Mouse (Mus musculus) hindbrain, embryonic 10.5 days (tissue): ENCODE measurements at regions not wholly inside any gene's neighbourhood (a gene's known extent, or its start where the extent isn't known, plus 50 kb on each side); places are given as distances from the start of the nearest gene placed in this dataset.

Experiments
- DNase-seq: peaks from one replicate; pipeline ENCODE4 v3.0.0-alpha.2; 2017; ENCODE audit warnings: low spot score
- H3K27ac ChIP-seq: fragments of 300-500 bp; sonication (generic); 2 replicates; pipeline ENCODE4 v1.5.1; 2016; ENCODE audit warnings: mild to moderate bottlenecking, moderate library complexity
- H3K27me3 ChIP-seq: fragments of 300-500 bp; sonication (generic); 2 replicates; pipeline ENCODE4 v1.6.1; 2016; ENCODE audit warnings: mild to moderate bottlenecking; ENCODE audit not compliant: poor library complexity, insufficient read depth, severe bottlenecking
- H3K36me3 ChIP-seq: fragments of 300-500 bp; sonication (generic); 2 replicates; pipeline ENCODE4 v1.6.1; 2016; ENCODE audit warnings: mild to moderate bottlenecking, moderate library complexity
- H3K4me1 ChIP-seq: fragments of 300-500 bp; sonication (generic); replicated peaks from 2 replicates; pipeline ENCODE4 v1.6.1; 2016; ENCODE audit warnings: mild to moderate bottlenecking
- H3K4me3 ChIP-seq: fragments of 300-500 bp; sonication (generic); 2 replicates; pipeline ENCODE4 v1.5.1; 2016; ENCODE audit warnings: mild to moderate bottlenecking, moderate library complexity
- H3K9me3 ChIP-seq: fragments of 300-500 bp; sonication (generic); 2 replicates; pipeline ENCODE4 v1.6.1; 2016; ENCODE audit warnings: mild to moderate bottlenecking, moderate library complexity
- WGBS: fragments of 180-500 bp; shearing (Covaris S2); methylation state at CpG from one replicate; pipeline ENCODE4 v1.1.7; 2016; 5-methylcytosine and 5-hydroxymethylcytosine counted together

DNA sequence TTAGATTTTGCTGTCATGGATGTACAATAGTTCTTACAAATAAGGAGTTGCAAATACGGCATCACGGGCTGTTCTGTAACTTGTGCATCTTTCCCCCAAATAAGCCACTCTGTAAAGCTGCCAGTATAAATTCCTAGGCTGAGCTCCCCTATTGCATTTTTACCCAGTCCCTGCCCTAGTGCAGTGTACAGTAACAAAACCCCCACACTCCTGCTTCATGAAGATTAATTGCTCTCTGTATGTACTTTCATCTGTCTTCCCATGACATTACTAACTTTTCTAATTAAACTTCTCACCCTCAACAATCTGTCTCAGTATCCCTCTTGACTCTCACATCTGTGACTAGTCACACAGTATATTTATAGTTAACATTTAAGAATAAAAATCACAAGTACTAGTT, 73.4 kb downstream of the Tm4sf1 start:
- 96% methylated on average over 2 of the region's 2 CpGs for WGBS
- no peak for DNase-seq
- H3K4me3 ChIP-seq: no peak overlapping the region
- no peaks in the 10 kb centered on the region for H3K27me3 ChIP-seq
- no peaks in the 10 kb centered on the region for H3K4me1 ChIP-seq
- H3K9me3 ChIP-seq: no peaks in the 10 kb centered on the region
- H3K27ac ChIP-seq: no peak overlapping the region
- H3K36me3 ChIP-seq: no peaks in the 10 kb centered on the region

DNA sequence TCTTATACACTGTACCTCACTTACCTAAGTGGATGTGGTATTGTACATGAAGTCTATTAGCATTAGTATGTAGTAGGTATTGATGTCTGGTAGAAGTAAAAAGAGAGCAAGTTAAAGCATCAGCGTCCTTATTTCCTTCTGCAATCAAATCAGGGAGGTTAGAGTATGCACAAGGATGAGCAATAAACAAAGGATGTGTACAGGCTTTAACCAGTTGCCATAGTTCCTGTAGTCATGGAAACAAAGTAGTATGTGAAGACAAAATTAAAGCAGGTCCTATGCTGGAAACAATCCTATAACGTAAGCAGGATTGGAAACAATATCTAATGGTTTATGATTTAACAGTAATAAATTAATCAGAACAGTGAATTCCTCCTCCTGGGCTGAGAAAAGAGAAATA, 78.0 kb downstream of the Tm4sf1 start:
- no peaks in the 10 kb centered on the region for H3K27me3 ChIP-seq
- WGBS: 66% methylated on average over 2 of the region's 2 CpGs

DNA sequence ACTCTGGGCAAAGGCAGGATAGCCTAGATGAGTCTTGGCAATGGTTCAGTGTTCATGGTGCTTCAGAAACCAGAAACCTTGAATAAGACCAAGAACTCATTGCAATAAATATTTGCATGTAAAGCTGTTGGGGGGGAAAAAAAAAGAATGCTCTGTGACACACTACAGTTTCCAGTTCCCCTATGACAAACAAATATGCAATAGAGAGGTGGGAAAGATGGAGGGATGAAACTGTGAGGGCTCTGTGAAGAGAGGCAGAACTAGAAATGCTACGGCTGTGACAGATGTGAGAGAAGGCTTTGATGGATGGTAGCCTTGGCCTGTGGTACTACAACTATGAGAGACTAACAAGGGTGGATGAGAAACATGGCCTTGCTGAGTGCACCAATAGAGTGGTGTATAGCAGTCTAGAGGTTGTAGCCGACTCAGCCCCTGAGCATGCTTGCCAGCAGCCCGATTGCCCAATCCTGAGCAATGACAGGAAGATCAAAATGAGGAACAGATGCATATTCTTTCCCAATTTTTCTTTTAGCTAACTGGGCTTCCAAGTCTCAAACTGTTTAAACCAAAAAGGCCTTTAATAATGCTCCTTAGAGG, 79.4 kb downstream of the Tm4sf1 start:
- DNase-seq: no peak
- no peaks in the 10 kb centered on the region for H3K27me3 ChIP-seq
- H3K4me1 ChIP-seq: no peaks in the 10 kb centered on the region
- no peak overlapping the region for H3K27ac ChIP-seq
- H3K9me3 ChIP-seq: no peaks in the 10 kb centered on the region
- no peak overlapping the region for H3K4me3 ChIP-seq
- no peaks in the 10 kb centered on the region for H3K36me3 ChIP-seq
- WGBS: 80% methylated on average over 3 of the region's 3 CpGs

More for the DNA sequence above, 78.0 kb downstream of the Tm4sf1 start:
- H3K4me3 ChIP-seq: no peak overlapping the region
- H3K4me1 ChIP-seq: no peaks in the 10 kb centered on the region
- H3K27ac ChIP-seq: no peak overlapping the region
- no peak for DNase-seq
- no peaks in the 10 kb centered on the region for H3K36me3 ChIP-seq
- no peaks in the 10 kb centered on the region for H3K9me3 ChIP-seq

DNA sequence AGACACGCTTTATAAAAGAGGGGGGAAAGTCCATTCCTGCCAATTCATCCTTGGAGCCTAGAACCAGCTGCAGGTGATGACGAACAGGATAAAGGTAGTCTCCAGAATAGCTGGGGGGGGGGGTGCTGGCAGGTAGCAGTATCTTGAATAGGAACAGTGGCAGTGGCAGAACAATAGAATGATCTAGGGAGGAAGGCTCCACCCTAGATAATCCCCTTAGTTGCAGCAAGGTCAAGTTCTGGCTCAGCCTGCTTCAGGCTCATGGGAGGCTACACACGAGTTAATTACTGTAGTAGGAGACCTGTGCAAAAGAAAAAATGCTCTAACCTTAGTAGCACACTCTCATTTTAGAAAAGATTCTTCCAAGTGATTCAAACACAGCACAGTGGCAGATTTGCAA, 83.4 kb downstream of the Tm4sf1 start:
- WGBS: 65% methylated on average over 3 of the region's 3 CpGs

DNA sequence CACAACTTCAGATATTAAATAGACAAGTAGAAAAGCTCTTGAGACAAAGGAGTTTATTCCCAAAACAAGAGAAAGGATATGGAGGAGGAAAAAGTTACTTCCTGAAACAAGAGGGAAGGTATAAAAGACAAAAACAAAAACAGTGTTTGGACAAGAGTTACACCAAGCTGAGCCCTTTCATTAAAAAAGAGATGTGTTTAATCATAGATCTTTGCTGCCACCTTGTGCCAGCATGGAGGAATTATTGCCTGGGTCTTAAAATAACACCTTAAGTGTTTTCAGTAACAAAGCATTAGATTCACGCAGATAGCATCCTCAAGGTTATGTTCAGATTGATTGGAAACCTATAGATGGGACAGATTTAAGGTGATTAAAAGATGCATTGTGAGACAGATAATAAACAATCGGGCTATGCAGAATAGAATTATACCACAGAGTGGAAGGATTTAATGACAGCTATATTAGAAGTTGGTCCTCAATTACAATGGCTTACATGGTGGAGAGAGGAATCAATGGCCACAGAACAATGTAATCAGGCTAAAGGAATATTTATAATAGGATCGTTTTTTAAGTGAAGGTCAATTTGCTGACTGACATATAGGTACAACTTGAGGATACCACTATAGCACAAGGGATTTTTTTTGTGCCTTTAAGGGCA, 97.6 kb downstream of the Tm4sf1 start:
- WGBS: 29% methylated on average over 3 of the region's 3 CpGs

More for the DNA sequence above, 83.4 kb downstream of the Tm4sf1 start:
- Histone ChIP-seq H3K36me3 (no peaks in the 10 kb centered on the region), H3K9me3 (no peaks in the 10 kb centered on the region), H3K27ac (no peak overlapping the region), H3K4me3 (no peak overlapping the region), H3K4me1 (no peaks in the 10 kb centered on the region), H3K27me3 (no peaks in the 10 kb centered on the region)
- no peak for DNase-seq

DNA sequence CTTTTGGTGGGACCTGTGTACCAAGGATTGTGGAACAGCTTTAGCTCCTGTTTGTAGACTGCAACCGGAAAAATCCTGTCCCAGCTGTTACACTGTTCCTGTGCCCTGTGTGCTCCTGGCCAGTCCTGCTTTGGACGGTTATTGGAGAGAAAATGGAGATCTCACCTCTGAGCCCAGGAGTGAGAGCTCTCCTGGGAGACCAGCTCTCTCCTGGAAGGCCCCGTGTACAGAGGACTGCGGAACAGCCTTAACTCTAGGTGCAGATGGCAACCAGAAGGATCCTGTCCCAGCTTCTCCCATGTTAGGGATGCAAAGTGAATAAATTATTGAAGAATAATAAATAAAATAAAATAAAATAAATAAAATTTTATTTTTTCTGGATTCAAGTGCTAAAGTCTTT, 98.4 kb downstream of the Tm4sf1 start:
- Histone ChIP-seq H3K27ac (peak overlapping the region; percentile 12; the same call in 1 of the 2 replicates), H3K4me3 (no peak overlapping the region), H3K27me3 (no peaks in the 10 kb centered on the region), H3K9me3 (no peaks in the 10 kb centered on the region), H3K36me3 (no peaks in the 10 kb centered on the region), H3K4me1 (no peaks in the 10 kb centered on the region)
- 80% methylated on average over 4 of the region's 4 CpGs for WGBS
- no peak for DNase-seq

More for the DNA sequence above, 97.6 kb downstream of the Tm4sf1 start:
- no peak overlapping the region for H3K4me3 ChIP-seq
- H3K36me3 ChIP-seq: no peaks in the 10 kb centered on the region
- no peaks in the 10 kb centered on the region for H3K9me3 ChIP-seq
- DNase-seq: no peak
- no peaks in the 10 kb centered on the region for H3K4me1 ChIP-seq
- H3K27ac ChIP-seq: no peak overlapping the region
- no peaks in the 10 kb centered on the region for H3K27me3 ChIP-seq

DNA sequence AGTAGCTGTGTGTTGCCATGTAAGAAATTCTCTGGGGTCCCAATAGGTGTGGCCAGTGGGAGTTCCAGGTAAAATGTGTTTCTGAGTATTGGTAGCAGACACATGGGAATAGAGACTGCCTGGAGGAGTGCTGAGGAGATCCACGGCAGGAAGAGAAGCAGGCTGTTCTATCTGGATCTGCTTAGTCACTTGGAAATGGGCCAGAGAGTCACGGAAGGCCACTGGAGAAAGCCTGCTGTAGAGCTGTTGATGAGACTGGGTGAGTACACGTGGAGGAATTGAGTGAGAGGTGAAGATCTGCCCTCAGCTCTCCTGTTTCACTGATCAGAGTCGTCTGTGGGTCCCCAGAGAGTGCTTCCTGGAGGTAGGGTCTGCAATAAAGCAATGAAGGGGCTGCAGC, 120.2 kb downstream of the Tm4sf1 start:
- DNase-seq: no peak
- 72% methylated on average over 4 of the region's 4 CpGs for WGBS

DNA sequence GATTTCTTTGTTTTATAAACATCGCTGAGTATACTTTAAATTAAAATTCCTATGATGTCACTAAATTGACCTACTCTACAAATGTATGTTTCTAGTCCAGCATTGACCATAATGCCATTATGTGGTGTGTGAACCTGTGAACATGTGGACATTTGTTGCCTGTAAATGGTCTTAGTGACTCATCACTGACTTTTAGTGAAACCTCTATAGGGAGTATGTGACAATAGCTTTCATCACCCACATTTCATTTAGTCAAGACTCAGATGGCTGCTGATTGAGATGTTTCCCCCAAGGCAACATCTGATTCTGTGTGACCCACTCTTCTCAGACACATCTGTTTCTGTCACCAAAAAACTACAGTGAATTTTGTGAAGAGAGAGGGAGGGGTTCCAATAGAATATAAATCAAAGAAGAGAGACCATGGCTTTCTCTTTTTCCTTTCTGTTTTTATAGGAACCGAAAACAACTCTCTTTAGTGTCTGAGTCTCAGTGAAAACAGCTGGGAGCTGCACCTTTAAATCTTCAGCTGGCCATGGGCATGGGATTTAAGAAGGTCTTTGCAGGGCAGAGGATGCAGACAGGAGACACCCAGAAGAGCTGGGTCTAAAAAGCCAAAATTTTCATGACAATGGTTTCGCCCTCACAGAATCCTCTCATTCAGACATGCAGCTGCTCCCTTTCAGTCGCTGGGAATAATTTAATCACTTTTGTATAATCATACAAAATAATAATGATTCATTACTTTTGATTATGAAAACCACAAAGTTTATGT, 148.4 kb downstream of the Tm4sf1 start:
- H3K4me3 ChIP-seq: no peak overlapping the region
- 0 out of 2 replicates have a peak overlapping the region, but pooled peaks have one; percentile 36 for H3K27ac ChIP-seq
- H3K27me3 ChIP-seq: no peaks in the 10 kb centered on the region
- peaks cover 13% of the 10 kb centered on the region; the same call in 1 of the 2 replicates for H3K4me1 ChIP-seq
- no peaks in the 10 kb centered on the region for H3K36me3 ChIP-seq
- WGBS: 41% methylated on average over 4 of the region's 4 CpGs
- no peaks in the 10 kb centered on the region for H3K9me3 ChIP-seq
- no peak for DNase-seq

More for the DNA sequence above, 120.2 kb downstream of the Tm4sf1 start:
- H3K36me3 ChIP-seq: no peaks in the 10 kb centered on the region
- H3K27ac ChIP-seq: no peak overlapping the region
- no peaks in the 10 kb centered on the region for H3K27me3 ChIP-seq
- no peaks in the 10 kb centered on the region for H3K4me1 ChIP-seq
- no peaks in the 10 kb centered on the region for H3K9me3 ChIP-seq
- H3K4me3 ChIP-seq: no peak overlapping the region

DNA sequence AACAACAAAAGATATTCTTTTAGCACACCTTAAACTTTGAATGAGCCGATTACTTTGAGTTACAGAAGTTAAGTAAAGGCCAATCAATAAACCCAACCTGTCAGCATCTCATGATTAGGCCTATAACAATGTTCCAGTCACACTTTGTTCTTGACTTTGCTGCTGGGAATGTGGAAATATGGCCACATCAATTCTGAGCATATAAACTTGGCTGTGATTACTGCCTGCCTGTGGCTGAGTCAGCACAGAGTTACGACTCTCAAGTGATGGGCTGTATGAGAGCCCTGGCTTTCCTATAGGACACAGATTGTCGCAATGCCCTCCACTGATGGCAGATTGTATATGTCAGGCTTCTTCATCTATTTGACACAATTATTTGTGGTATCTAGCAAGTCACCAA, 152.6 kb downstream of the Tm4sf1 start:
- 86% methylated on average over 3 of the region's 3 CpGs for WGBS

DNA sequence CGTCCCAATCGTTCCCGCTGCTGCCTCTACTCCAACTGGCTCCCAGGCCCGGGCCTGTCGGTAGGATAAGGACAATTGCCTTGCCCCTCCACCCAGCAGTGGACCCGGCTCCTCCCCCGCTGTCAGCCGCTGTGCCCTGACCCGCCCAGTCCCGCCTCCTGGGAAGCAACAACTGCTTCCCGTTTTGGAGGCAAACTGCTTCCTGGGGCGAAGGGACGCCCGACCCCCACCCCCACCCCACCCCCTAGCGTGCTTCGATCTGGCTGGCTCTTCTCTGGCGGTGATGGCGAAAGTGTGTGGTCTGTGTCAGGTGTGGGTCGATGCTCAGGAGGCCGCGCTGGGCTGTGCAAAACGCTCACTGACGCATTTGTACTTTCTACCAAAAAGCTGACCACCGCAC, 164.9 kb downstream of the Tm4sf1 start:
- H3K4me1 ChIP-seq: peaks cover 4% of the 10 kb centered on the region
- H3K36me3 ChIP-seq: no peaks in the 10 kb centered on the region
- peak overlapping the region; percentile 67 for H3K27ac ChIP-seq
- H3K27me3 ChIP-seq: no peaks in the 10 kb centered on the region
- no peaks in the 10 kb centered on the region for H3K9me3 ChIP-seq
- 15% methylated on average over 24 of the region's 24 CpGs for WGBS
- peak overlapping the region; percentile 46 for H3K4me3 ChIP-seq
- DNase-seq: peak; percentile 61

More for the DNA sequence above, 152.6 kb downstream of the Tm4sf1 start:
- Histone ChIP-seq H3K27ac (no peak overlapping the region), H3K4me1 (peaks cover 11% of the 10 kb centered on the region; the same call in 1 of the 2 replicates), H3K4me3 (no peak overlapping the region), H3K9me3 (no peaks in the 10 kb centered on the region), H3K36me3 (no peaks in the 10 kb centered on the region), H3K27me3 (no peaks in the 10 kb centered on the region)
- DNase-seq: no peak

DNA sequence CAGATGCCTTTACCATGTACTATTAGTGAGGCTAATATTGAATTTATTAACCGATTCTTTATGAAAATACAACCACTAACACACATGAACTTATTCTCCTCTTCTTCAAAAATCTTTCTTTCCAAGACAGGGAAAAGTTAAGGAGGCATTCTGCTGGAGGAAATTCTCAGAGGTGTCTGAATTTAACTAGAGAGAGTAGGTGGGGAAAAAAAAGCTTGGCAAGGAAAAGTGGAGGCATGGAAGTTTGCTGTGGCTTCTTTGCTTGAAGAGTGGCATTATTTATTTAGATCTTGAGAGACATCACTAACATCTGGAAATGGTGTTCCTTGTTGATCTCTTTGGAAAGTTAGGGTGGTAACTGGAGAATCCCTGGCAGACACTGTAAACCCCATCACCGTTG, 173.2 kb downstream of the Tm4sf1 start:
- no peaks in the 10 kb centered on the region for H3K27me3 ChIP-seq
- 74% methylated on average over 2 of the region's 2 CpGs for WGBS
- H3K27ac ChIP-seq: no peak overlapping the region
- no peaks in the 10 kb centered on the region for H3K9me3 ChIP-seq
- DNase-seq: no peak
- H3K36me3 ChIP-seq: no peaks in the 10 kb centered on the region
- no peak overlapping the region for H3K4me3 ChIP-seq
- H3K4me1 ChIP-seq: no peaks in the 10 kb centered on the region

DNA sequence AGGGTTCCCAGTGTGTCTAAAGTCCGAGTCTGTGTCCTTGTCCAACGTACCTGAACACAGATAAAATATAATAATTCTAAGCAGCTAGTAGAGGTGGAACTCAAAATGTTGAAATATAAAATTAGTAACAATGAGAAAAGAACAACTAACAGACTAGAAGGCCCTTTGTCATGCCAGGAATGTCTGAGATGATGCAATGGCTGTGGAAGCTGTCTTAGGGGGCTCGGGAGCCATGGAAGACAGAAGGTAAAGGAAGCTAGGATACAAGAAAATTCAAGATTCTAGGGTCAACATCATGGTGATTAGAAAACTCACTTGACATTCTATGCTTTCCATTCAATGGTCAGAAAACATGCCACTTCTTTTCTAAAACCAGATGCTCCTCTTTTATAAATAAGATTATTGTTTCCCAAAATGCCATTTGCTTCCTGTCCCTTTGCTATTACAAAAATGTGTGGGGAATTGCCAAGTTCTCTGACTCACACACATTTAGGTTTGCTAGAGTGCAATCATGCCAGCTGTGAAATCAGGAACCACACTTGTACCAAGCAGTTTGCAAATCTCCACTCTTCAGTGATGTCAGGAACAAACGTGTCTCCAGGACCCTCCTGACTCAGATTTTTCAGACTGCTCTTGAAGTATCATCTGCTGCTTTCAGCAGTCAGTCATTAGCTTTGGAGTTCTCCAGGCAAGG, 175.8 kb downstream of the Tm4sf1 start:
- no peaks in the 10 kb centered on the region for H3K36me3 ChIP-seq
- no peaks in the 10 kb centered on the region for H3K27me3 ChIP-seq
- DNase-seq: no peak
- WGBS: 86% methylated on average over 4 of the region's 4 CpGs
- no peaks in the 10 kb centered on the region for H3K9me3 ChIP-seq
- no peaks in the 10 kb centered on the region for H3K4me1 ChIP-seq
- H3K27ac ChIP-seq: no peak overlapping the region
- H3K4me3 ChIP-seq: no peak overlapping the region
